Mouse (Mus musculus): ENCODE data around the gene Foxe1. TPM values are rescaled to one million over a fixed set of nuclear protein-coding genes. Genes with fewer than 3 reads are reported as not detected.

The Foxe1 gene
- not detected in 2 replicates for polyA plus RNA-seq (2015; fragmentation: Nextera tagmentation; extraction: Ambion mirVana)

GRCm38 (mm10) chr4:46343596-46344260 lies at the start of gene Foxe1:
TSS of gene Foxe1 (plus strand) at chr4:46343609.
- Histone ChIP-seq H3K36me3 (ENCODE audit: control insufficient read depth, insufficient read depth, low read length) (no peaks in the 10 kb centered on the region), H3K9me3 (replicated peaks; ENCODE audit: control insufficient read depth, low read length, poor library complexity, severe bottlenecking) (no peaks in the 10 kb centered on the region), H3K9ac (ENCODE audit: low read depth, low read length) (0 out of 2 replicates have a peak within 1 kb of the TSS, but pooled peaks have one; percentile 31), H3K4me1 (ENCODE audit: control insufficient read depth, insufficient read depth, low read length) (peaks cover 5% of the 10 kb centered on the region), H3K4me2 (ENCODE audit: low read length) (peak within 1 kb of the TSS; percentile 52), H3K27me3 (ENCODE audit: control insufficient read depth, insufficient read depth, low read depth, low read length) (peaks cover 55% of the 10 kb centered on the region), H3K27ac (ENCODE audit: low read length) (no peak within 1 kb of the TSS), H3K4me3 (ENCODE audit: low read depth, low read length) (peak within 1 kb of the TSS; percentile 41)
- ATAC-seq: 0 out of 2 replicates have a peak, but pooled peaks have one; percentile 17
- 2% methylated on average over 56 of the region's 70 CpGs for WGBS

- Histone ChIP-seq H3K27me3 (ENCODE audit: control insufficient read depth, insufficient read depth, low read depth, low read length) (no peaks in the 10 kb centered on the region; the same call in 1 of the 2 replicates), H3K36me3 (ENCODE audit: control insufficient read depth, insufficient read depth, low read length) (no peaks in the 10 kb centered on the region), H3K9ac (ENCODE audit: low read depth, low read length) (peak overlapping the region; percentile 95; the same call in 1 of the 2 replicates), H3K9me3 (replicated peaks; ENCODE audit: control insufficient read depth, low read length, poor library complexity, severe bottlenecking) (no peaks in the 10 kb centered on the region), H3K4me1 (ENCODE audit: control insufficient read depth, insufficient read depth, low read length) (peaks cover 8% of the 10 kb centered on the region; the same call in 1 of the 2 replicates), H3K4me2 (ENCODE audit: low read length) (peak overlapping the region; percentile 62), H3K27ac (ENCODE audit: low read length) (no peak overlapping the region), H3K4me3 (ENCODE audit: low read depth, low read length) (peak overlapping the region; percentile 84)
- peak; percentile 59; the same call in 1 of the 2 replicates for ATAC-seq
- WGBS: 4% methylated on average over 8 of the region's 8 CpGs
Measured at GRCm38 (mm10) chr4:46304071-46304470, 39.3 kb upstream of the Foxe1 start.

GRCm38 (mm10) chr4:46304757-46305384 lies 38.5 kb upstream of the Foxe1 start:
- Histone ChIP-seq H3K36me3 (ENCODE audit: control insufficient read depth, insufficient read depth, low read length) (no peaks in the 10 kb centered on the region), H3K9ac (ENCODE audit: low read depth, low read length) (peak overlapping the region; percentile 95), H3K27ac (ENCODE audit: low read length) (peak overlapping the region; percentile 86), H3K4me2 (ENCODE audit: low read length) (peak overlapping the region; percentile 62), H3K4me3 (ENCODE audit: low read depth, low read length) (peak overlapping the region; percentile 84), H3K9me3 (replicated peaks; ENCODE audit: control insufficient read depth, low read length, poor library complexity, severe bottlenecking) (no peaks in the 10 kb centered on the region), H3K4me1 (ENCODE audit: control insufficient read depth, insufficient read depth, low read length) (peaks cover 8% of the 10 kb centered on the region; the same call in 1 of the 2 replicates), H3K27me3 (ENCODE audit: control insufficient read depth, insufficient read depth, low read depth, low read length) (no peaks in the 10 kb centered on the region; the same call in 1 of the 2 replicates)
- WGBS: 0% methylated on average over 39 of the region's 78 CpGs
- peak; percentile 84 for ATAC-seq

- H3K9ac ChIP-seq (ENCODE audit: low read depth, low read length): peak overlapping the region; percentile 95
- H3K9me3 ChIP-seq (replicated peaks; ENCODE audit: control insufficient read depth, low read length, poor library complexity, severe bottlenecking): no peaks in the 10 kb centered on the region
- 18% methylated on average over 7 of the region's 7 CpGs for WGBS
- H3K4me2 ChIP-seq (ENCODE audit: low read length): peak overlapping the region; percentile 62
- peak overlapping the region; percentile 86; the same call in 1 of the 2 replicates for H3K27ac ChIP-seq (ENCODE audit: low read length)
- no peaks in the 10 kb centered on the region for H3K36me3 ChIP-seq (ENCODE audit: control insufficient read depth, insufficient read depth, low read length)
- no peaks in the 10 kb centered on the region; the same call in 1 of the 2 replicates for H3K27me3 ChIP-seq (ENCODE audit: control insufficient read depth, insufficient read depth, low read depth, low read length)
- H3K4me3 ChIP-seq (ENCODE audit: low read depth, low read length): peak overlapping the region; percentile 84
- ATAC-seq: no peak
- peaks cover 8% of the 10 kb centered on the region; the same call in 1 of the 2 replicates for H3K4me1 ChIP-seq (ENCODE audit: control insufficient read depth, insufficient read depth, low read length)
Measured at GRCm38 (mm10) chr4:46305436-46305835, 38.0 kb upstream of the Foxe1 start.

- WGBS: 80% methylated on average over 9 of the region's 9 CpGs
- Histone ChIP-seq H3K4me1 (ENCODE audit: control insufficient read depth, insufficient read depth, low read length) (peaks cover 8% of the 10 kb centered on the region; the same call in 1 of the 2 replicates), H3K9ac (ENCODE audit: low read depth, low read length) (no peak overlapping the region), H3K4me2 (ENCODE audit: low read length) (no peak overlapping the region), H3K36me3 (ENCODE audit: control insufficient read depth, insufficient read depth, low read length) (no peaks in the 10 kb centered on the region), H3K27ac (ENCODE audit: low read length) (no peak overlapping the region), H3K4me3 (ENCODE audit: low read depth, low read length) (no peak overlapping the region), H3K9me3 (replicated peaks; ENCODE audit: control insufficient read depth, low read length, poor library complexity, severe bottlenecking) (no peaks in the 10 kb centered on the region), H3K27me3 (ENCODE audit: control insufficient read depth, insufficient read depth, low read depth, low read length) (no peaks in the 10 kb centered on the region; the same call in 1 of the 2 replicates)
- ATAC-seq: no peak
Measured at GRCm38 (mm10) chr4:46307341-46307740, 36.1 kb upstream of the Foxe1 start.

GRCm38 (mm10) chr4:46307869-46308268 lies 35.5 kb upstream of the Foxe1 start:
- Histone ChIP-seq H3K36me3 (ENCODE audit: control insufficient read depth, insufficient read depth, low read length) (no peaks in the 10 kb centered on the region), H3K9ac (ENCODE audit: low read depth, low read length) (no peak overlapping the region), H3K4me2 (ENCODE audit: low read length) (no peak overlapping the region), H3K4me3 (ENCODE audit: low read depth, low read length) (no peak overlapping the region), H3K9me3 (replicated peaks; ENCODE audit: control insufficient read depth, low read length, poor library complexity, severe bottlenecking) (no peaks in the 10 kb centered on the region), H3K4me1 (ENCODE audit: control insufficient read depth, insufficient read depth, low read length) (peaks cover 8% of the 10 kb centered on the region; the same call in 1 of the 2 replicates), H3K27me3 (ENCODE audit: control insufficient read depth, insufficient read depth, low read depth, low read length) (peaks cover 3% of the 10 kb centered on the region; the same call in 1 of the 2 replicates), H3K27ac (ENCODE audit: low read length) (no peak overlapping the region)
- no peak for ATAC-seq
- 92% methylated on average over 7 of the region's 7 CpGs for WGBS

- Histone ChIP-seq H3K4me2 (ENCODE audit: low read length) (no peak overlapping the region), H3K27me3 (ENCODE audit: control insufficient read depth, insufficient read depth, low read depth, low read length) (peaks cover 3% of the 10 kb centered on the region; the same call in 1 of the 2 replicates), H3K36me3 (ENCODE audit: control insufficient read depth, insufficient read depth, low read length) (no peaks in the 10 kb centered on the region), H3K4me3 (ENCODE audit: low read depth, low read length) (no peak overlapping the region), H3K9me3 (replicated peaks; ENCODE audit: control insufficient read depth, low read length, poor library complexity, severe bottlenecking) (no peaks in the 10 kb centered on the region), H3K4me1 (ENCODE audit: control insufficient read depth, insufficient read depth, low read length) (no peaks in the 10 kb centered on the region), H3K9ac (ENCODE audit: low read depth, low read length) (no peak overlapping the region), H3K27ac (ENCODE audit: low read length) (no peak overlapping the region)
- no peak for ATAC-seq
- 89% methylated on average over 2 of the region's 2 CpGs for WGBS
Measured at GRCm38 (mm10) chr4:46311631-46312030, 31.8 kb upstream of the Foxe1 start.

GRCm38 (mm10) chr4:46321730-46322389 lies 21.5 kb upstream of the Foxe1 start:
- Histone ChIP-seq H3K9me3 (replicated peaks; ENCODE audit: control insufficient read depth, low read length, poor library complexity, severe bottlenecking) (no peaks in the 10 kb centered on the region), H3K9ac (ENCODE audit: low read depth, low read length) (0 out of 2 replicates have a peak overlapping the region, but pooled peaks have one; percentile 34), H3K27me3 (ENCODE audit: control insufficient read depth, insufficient read depth, low read depth, low read length) (no peaks in the 10 kb centered on the region), H3K4me1 (ENCODE audit: control insufficient read depth, insufficient read depth, low read length) (peaks cover 7% of the 10 kb centered on the region), H3K36me3 (ENCODE audit: control insufficient read depth, insufficient read depth, low read length) (no peaks in the 10 kb centered on the region), H3K4me3 (ENCODE audit: low read depth, low read length) (no peak overlapping the region), H3K4me2 (ENCODE audit: low read length) (peak overlapping the region; percentile 19; the same call in 1 of the 2 replicates), H3K27ac (ENCODE audit: low read length) (no peak overlapping the region)
- no peak for ATAC-seq
- 56% methylated on average over 13 of the region's 13 CpGs for WGBS

Data from midbrain, embryonic 16.5 days (tissue).